Mouse (Mus musculus): ENCODE measurements around the gene Ibsp. TPM values are rescaled to one million over a fixed set of nuclear protein-coding genes. Genes with fewer than 3 reads are reported as not detected.

The Ibsp gene
- total and polyA plus RNA-seq, 3 experiments: 0.12 TPM; not detected in 2

- no peak overlapping the region for H3K4me3 ChIP-seq
- no peak for DNase-seq
- H3K36me3 ChIP-seq (ENCODE audit: control insufficient read depth, insufficient read depth, low read length): no peaks in the 10 kb centered on the region
- H3K4me1 ChIP-seq (ENCODE audit: control insufficient read depth, insufficient read depth, low read length): peaks cover 2% of the 10 kb centered on the region; the same call in 1 of the 2 replicates
- 64% methylated on average over 9 of the region's 9 CpGs for WGBS
- TF ChIP-seq POLR2A (IDR thresholded peaks at IDR 0.05; ENCODE audit: insufficient read depth, low read depth, low read length): no peak
- no peak for TF ChIP-seq EP300 (IDR thresholded peaks at IDR 0.05; ENCODE audit: insufficient read depth, low read depth, low read length)
- peak; percentile 74 for TF ChIP-seq CTCF (IDR thresholded peaks at IDR 0.05)
- H3K79me2 ChIP-seq (replicated peaks; ENCODE audit: control insufficient read depth, insufficient read depth, low read length): no peaks in the 10 kb centered on the region
- intact Hi-C loops (cut with DNase I): loop anchor here (1.0 to 5.0 kb wide), 2 partner anchors 88 to 102 kb away; no protein-coding TSS in a partner anchor
- no peaks in the 10 kb centered on the region; the same call in 1 of the 2 replicates for H3K27me3 ChIP-seq (ENCODE audit: control insufficient read depth, insufficient read depth, low read length)
- H3K9ac ChIP-seq (ENCODE audit: low read depth, low read length): no peak overlapping the region
- no peak overlapping the region; the same call in 1 of the 2 replicates for H3K27ac ChIP-seq
These were observed 45.7 kb downstream of the Ibsp start for GRCm38 (mm10) chr5:104344526-104345240.

- no peak overlapping the region for H3K9ac ChIP-seq (ENCODE audit: low read depth, low read length)
- peaks cover 2% of the 10 kb centered on the region; the same call in 1 of the 2 replicates for H3K4me1 ChIP-seq (ENCODE audit: control insufficient read depth, insufficient read depth, low read length)
- TF ChIP-seq CTCF (IDR thresholded peaks at IDR 0.05) (no peak), EP300 (IDR thresholded peaks at IDR 0.05; ENCODE audit: insufficient read depth, low read depth, low read length) (0 out of 2 replicates have a peak, but pooled peaks have one; percentile 22)
- intact Hi-C loops (cut with DNase I): loop anchor here (1.0 kb wide), 1 partner anchor 101 kb away; no protein-coding TSS in a partner anchor
- H3K27ac ChIP-seq: no peak overlapping the region; the same call in 1 of the 2 replicates
- no peaks in the 10 kb centered on the region; the same call in 1 of the 2 replicates for H3K27me3 ChIP-seq (ENCODE audit: control insufficient read depth, insufficient read depth, low read length)
- no peak overlapping the region for H3K4me3 ChIP-seq
- H3K79me2 ChIP-seq (replicated peaks; ENCODE audit: control insufficient read depth, insufficient read depth, low read length): no peaks in the 10 kb centered on the region
- peak in 1 of 2 experiments; percentile 25 for DNase-seq
- H3K36me3 ChIP-seq (ENCODE audit: control insufficient read depth, insufficient read depth, low read length): no peaks in the 10 kb centered on the region
- WGBS: 48% methylated on average over 6 of the region's 6 CpGs
These were observed 46.3 kb downstream of the Ibsp start for GRCm38 (mm10) chr5:104345241-104345630.

GRCm38 (mm10) chr5:104351041-104351440 is 52.1 kb downstream of the Ibsp start:
- intact Hi-C loops (cut with DNase I): no loop called here
- no peak for TF ChIP-seq POLR2A (IDR thresholded peaks at IDR 0.05; ENCODE audit: insufficient read depth, low read depth, low read length)
- no peak for TF ChIP-seq CTCF (IDR thresholded peaks at IDR 0.05)
- no peak for TF ChIP-seq EP300 (IDR thresholded peaks at IDR 0.05; ENCODE audit: insufficient read depth, low read depth, low read length)
- DNase-seq: no peak
- Histone ChIP-seq H3K4me1 (ENCODE audit: control insufficient read depth, insufficient read depth, low read length) (no peaks in the 10 kb centered on the region), H3K79me2 (replicated peaks; ENCODE audit: control insufficient read depth, insufficient read depth, low read length) (no peaks in the 10 kb centered on the region), H3K36me3 (ENCODE audit: control insufficient read depth, insufficient read depth, low read length) (no peaks in the 10 kb centered on the region), H3K27me3 (ENCODE audit: control insufficient read depth, insufficient read depth, low read length) (no peaks in the 10 kb centered on the region), H3K4me3 (no peak overlapping the region), H3K9ac (ENCODE audit: low read depth, low read length) (no peak overlapping the region), H3K27ac (no peak overlapping the region)
- 74% methylated on average over 1 of the region's 1 CpGs for WGBS

- H3K79me2 ChIP-seq (replicated peaks; ENCODE audit: control insufficient read depth, insufficient read depth, low read length): no peaks in the 10 kb centered on the region
- WGBS: 23% methylated on average over 5 of the region's 5 CpGs
- no peak for TF ChIP-seq CTCF (IDR thresholded peaks at IDR 0.05)
- no peak for TF ChIP-seq POLR2A (IDR thresholded peaks at IDR 0.05; ENCODE audit: insufficient read depth, low read depth, low read length)
- TF ChIP-seq EP300 (IDR thresholded peaks at IDR 0.05; ENCODE audit: insufficient read depth, low read depth, low read length): no peak
- no peaks in the 10 kb centered on the region for H3K27me3 ChIP-seq (ENCODE audit: control insufficient read depth, insufficient read depth, low read length)
- no peaks in the 10 kb centered on the region for H3K4me1 ChIP-seq (ENCODE audit: control insufficient read depth, insufficient read depth, low read length)
- DNase-seq: no peak
- no peak overlapping the region for H3K27ac ChIP-seq
- no peak overlapping the region for H3K4me3 ChIP-seq
- intact Hi-C loops (cut with DNase I): no loop called here
- no peaks in the 10 kb centered on the region for H3K36me3 ChIP-seq (ENCODE audit: control insufficient read depth, insufficient read depth, low read length)
- H3K9ac ChIP-seq (ENCODE audit: low read depth, low read length): no peak overlapping the region
These were observed 52.9 kb downstream of the Ibsp start for GRCm38 (mm10) chr5:104351874-104352273.

GRCm38 (mm10) chr5:104357575-104357974 is 58.6 kb downstream of the Ibsp start:
- Histone ChIP-seq H3K27ac (no peak overlapping the region; the same call in 1 of the 2 replicates), H3K36me3 (ENCODE audit: control insufficient read depth, insufficient read depth, low read length) (peaks cover 4% of the 10 kb centered on the region; the same call in 1 of the 2 replicates), H3K9ac (ENCODE audit: low read depth, low read length) (no peak overlapping the region), H3K79me2 (replicated peaks; ENCODE audit: control insufficient read depth, insufficient read depth, low read length) (no peaks in the 10 kb centered on the region), H3K4me3 (no peak overlapping the region), H3K4me1 (ENCODE audit: control insufficient read depth, insufficient read depth, low read length) (peaks cover 5% of the 10 kb centered on the region), H3K27me3 (ENCODE audit: control insufficient read depth, insufficient read depth, low read length) (no peaks in the 10 kb centered on the region)
- no peak for DNase-seq
- WGBS: 50% methylated on average over 5 of the region's 5 CpGs
- TF ChIP-seq POLR2A (IDR thresholded peaks at IDR 0.05; ENCODE audit: insufficient read depth, low read depth, low read length): no peak
- no peak for TF ChIP-seq CTCF (IDR thresholded peaks at IDR 0.05)
- no peak for TF ChIP-seq EP300 (IDR thresholded peaks at IDR 0.05; ENCODE audit: insufficient read depth, low read depth, low read length)
- intact Hi-C loops (cut with DNase I): no loop called here

GRCm38 (mm10) chr5:104358592-104358991 is 59.6 kb downstream of the Ibsp start:
- H3K4me1 ChIP-seq (ENCODE audit: control insufficient read depth, insufficient read depth, low read length): peaks cover 5% of the 10 kb centered on the region
- WGBS: 8% methylated on average over 7 of the region's 7 CpGs
- no peak for TF ChIP-seq POLR2A (IDR thresholded peaks at IDR 0.05; ENCODE audit: insufficient read depth, low read depth, low read length)
- H3K9ac ChIP-seq (ENCODE audit: low read depth, low read length): no peak overlapping the region
- H3K36me3 ChIP-seq (ENCODE audit: control insufficient read depth, insufficient read depth, low read length): peaks cover 4% of the 10 kb centered on the region; the same call in 1 of the 2 replicates
- H3K27me3 ChIP-seq (ENCODE audit: control insufficient read depth, insufficient read depth, low read length): no peaks in the 10 kb centered on the region
- no peak overlapping the region for H3K4me3 ChIP-seq
- peak overlapping the region; percentile 44 for H3K27ac ChIP-seq
- no peak for DNase-seq
- H3K79me2 ChIP-seq (replicated peaks; ENCODE audit: control insufficient read depth, insufficient read depth, low read length): no peaks in the 10 kb centered on the region
- intact Hi-C loops (cut with DNase I): no loop called here
